Mouse (Mus musculus): Measurements from ENCODE around the gene 1500009C09Rik.

GRCm38 (mm10) chr15:82243311-82243710, 8.9 kb upstream of the 1500009C09Rik start:
- TF ChIP-seq FLI1 (IDR thresholded peaks at IDR 0.05; ENCODE audit: low read length): no peak
- no peak for TF ChIP-seq GATA1 (IDR thresholded peaks at IDR 0.05; ENCODE audit: borderline replicate concordance, low read length)
